11 mouse cellular contexts compared by ENCODE assay signal in the genomic region with DNA sequence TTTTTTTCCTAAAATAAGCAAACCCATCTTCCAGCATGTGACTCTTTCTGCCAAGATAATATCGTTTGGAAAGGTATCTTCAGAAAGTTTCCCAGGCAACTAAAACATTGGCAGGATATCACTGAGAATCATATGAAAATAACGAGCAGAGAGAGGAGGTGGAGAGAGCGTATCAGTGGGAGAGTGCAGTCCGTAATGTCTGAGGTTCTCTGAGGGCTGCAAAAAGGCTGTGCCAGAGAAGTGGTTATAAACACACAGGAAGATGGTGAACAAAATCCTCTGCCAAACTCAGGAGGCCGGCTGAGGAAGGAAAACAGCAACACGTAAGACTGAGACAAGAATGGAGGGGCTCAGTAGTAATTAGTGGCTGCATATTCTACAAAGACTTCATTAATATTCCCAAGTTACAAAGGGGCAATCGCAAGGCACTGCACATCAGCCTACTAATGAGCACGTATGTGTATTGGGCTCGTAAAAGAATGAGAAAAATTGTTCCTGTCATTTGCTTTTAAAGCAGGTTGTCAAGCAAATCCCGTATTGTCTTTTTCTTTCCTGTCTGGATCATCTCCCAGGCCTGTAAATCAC. TPM values are rescaled to one million over a fixed set of nuclear protein-coding genes. Genes with fewer than 3 reads are reported as not detected.
DNase-seq lines count a peak whose midpoint lies in the region; ATAC-seq lines count a peak whose summit lies in the region.
"Had no signal": no experiment of that assay in that cellular context is flagged by ENCODE, and none has a peak within 500 bp of the region (broad histone marks: within the 10 kb centered on the region; RNA-seq: fewer than 3 reads in every experiment).

No protein-coding gene starts in this region.

- no peak for ATAC-seq in embryonic facial prominence, embryonic 12.5 days (ENCODE audit: insufficient number of reproducible peaks, insufficient read depth, low FRiP score, low TSS enrichment)
- ATAC-seq in kidney, embryonic 15.5 days (replicated peaks; ENCODE audit: low FRiP score), result no peak
- peak; percentile 89 for ATAC-seq in forebrain, embryonic 11.5 days (replicated peaks; ENCODE audit: low FRiP score)
- ATAC-seq in midbrain, embryonic 16.5 days, result peak; percentile 51; the same call in 1 of the 2 replicates

- no peak overlapping the region for H3K9ac ChIP-seq in embryonic facial prominence, embryonic 12.5 days
- no peak overlapping the region for H3K9ac ChIP-seq in kidney, embryonic 15.5 days
- no peak overlapping the region for H3K9ac ChIP-seq in forebrain, embryonic 11.5 days (ENCODE audit: low read length)
- H3K9ac ChIP-seq in midbrain, embryonic 16.5 days (ENCODE audit: low read depth, low read length), result no peak overlapping the region

- H3K36me3 ChIP-seq in embryonic facial prominence, embryonic 12.5 days, result no peaks in the 10 kb centered on the region
- H3K36me3 ChIP-seq in embryonic facial prominence, embryonic 10.5 days (replicated peaks), result no peaks in the 10 kb centered on the region
- H3K36me3 ChIP-seq in kidney, embryonic 15.5 days, result no peaks in the 10 kb centered on the region
- no peaks in the 10 kb centered on the region for H3K36me3 ChIP-seq in forebrain, embryonic 11.5 days (ENCODE audit: control insufficient read depth, insufficient read depth, low read length)
- no peaks in the 10 kb centered on the region for H3K36me3 ChIP-seq in midbrain, embryonic 16.5 days (ENCODE audit: control insufficient read depth, insufficient read depth, low read length)

- peaks cover 11% of the 10 kb centered on the region for H3K4me1 ChIP-seq in embryonic facial prominence, embryonic 12.5 days
- H3K4me1 ChIP-seq in embryonic facial prominence, embryonic 10.5 days, result peaks cover 20% of the 10 kb centered on the region
- H3K4me1 ChIP-seq in kidney, embryonic 15.5 days, result peaks cover 16% of the 10 kb centered on the region
- H3K4me1 ChIP-seq in forebrain, embryonic 11.5 days (replicated peaks; ENCODE audit: control insufficient read depth, insufficient read depth, low read length), result peaks cover 7% of the 10 kb centered on the region; the same call in 1 of the 2 replicates
- peaks cover 6% of the 10 kb centered on the region; the same call in 1 of the 2 replicates for H3K4me1 ChIP-seq in midbrain, embryonic 16.5 days (ENCODE audit: control insufficient read depth, insufficient read depth, low read length)

- peak overlapping the region; percentile 7; the same call in 1 of the 2 replicates for H3K27ac ChIP-seq in embryonic facial prominence, embryonic 12.5 days
- H3K27ac ChIP-seq in embryonic facial prominence, embryonic 10.5 days (replicated peaks), result no peak overlapping the region
- H3K27ac ChIP-seq in kidney, embryonic 15.5 days, result peak overlapping the region; percentile 49
- no peak overlapping the region for H3K27ac ChIP-seq in forebrain, embryonic 11.5 days (ENCODE audit: low read depth, low read length)
- 0 out of 2 replicates have a peak overlapping the region, but pooled peaks have one; percentile 7 for H3K27ac ChIP-seq in midbrain, embryonic 16.5 days (ENCODE audit: low read length)

- no peak for DNase-seq in embryonic facial prominence, embryonic 10.5 days (ENCODE audit: low spot score)
- DNase-seq in kidney, postnatal 4 days, result no peak
- DNase-seq in forebrain, embryonic 11.5 days (ENCODE audit: low spot score), result no peak
- DNase-seq in adrenal gland, postnatal 14 days, result no peak
- DNase-seq in adrenal gland, adult (ENCODE audit: inconsistent age in 2 of 2, low spot score in 1 of 2), result no peak
- DNase-seq: cerebellum, adult 18-20 months; thymus, postnatal 36 days had no signal

- 47% methylated on average over 10 of the region's 10 CpGs for WGBS in embryonic facial prominence, embryonic 12.5 days
- 53% methylated on average over 10 of the region's 10 CpGs for WGBS in embryonic facial prominence, embryonic 10.5 days
- WGBS in kidney, embryonic 15.5 days, result 37% methylated on average over 10 of the region's 10 CpGs
- WGBS in forebrain, embryonic 11.5 days, result 27% methylated on average over 10 of the region's 10 CpGs
- WGBS in midbrain, embryonic 16.5 days, result 35% methylated on average over 10 of the region's 10 CpGs

- no peak overlapping the region for H3K4me2 ChIP-seq in embryonic facial prominence, embryonic 12.5 days (replicated peaks)
- H3K4me2 ChIP-seq in kidney, embryonic 15.5 days, result peak overlapping the region; percentile 23
- peak overlapping the region; percentile 12; the same call in 1 of the 2 replicates for H3K4me2 ChIP-seq in forebrain, embryonic 11.5 days (ENCODE audit: low read depth, low read length, severe bottlenecking)
- H3K4me2 ChIP-seq in midbrain, embryonic 16.5 days (ENCODE audit: low read length), result 0 out of 2 replicates have a peak overlapping the region, but pooled peaks have one; percentile 10

- no peak overlapping the region for H3K4me3 ChIP-seq in embryonic facial prominence, embryonic 12.5 days
- H3K4me3 ChIP-seq in embryonic facial prominence, embryonic 10.5 days, result no peak overlapping the region
- H3K4me3 ChIP-seq in kidney, embryonic 15.5 days (replicated peaks), result no peak overlapping the region
- no peak overlapping the region for H3K4me3 ChIP-seq in forebrain, embryonic 11.5 days (ENCODE audit: low read depth, low read length)
- no peak overlapping the region for H3K4me3 ChIP-seq in midbrain, embryonic 16.5 days (ENCODE audit: low read depth, low read length)
- H3K4me3 ChIP-seq: erythroblast, embryonic 14.5 days had no signal

- no peaks in the 10 kb centered on the region for H3K27me3 ChIP-seq in embryonic facial prominence, embryonic 12.5 days
- H3K27me3 ChIP-seq in embryonic facial prominence, embryonic 10.5 days (replicated peaks; ENCODE audit: low read depth, poor library complexity, severe bottlenecking), result no peaks in the 10 kb centered on the region
- no peaks in the 10 kb centered on the region for H3K27me3 ChIP-seq in kidney, embryonic 15.5 days
- H3K27me3 ChIP-seq in forebrain, embryonic 11.5 days (ENCODE audit: control insufficient read depth, insufficient read depth, low read length), result no peaks in the 10 kb centered on the region
- H3K27me3 ChIP-seq in midbrain, embryonic 16.5 days (ENCODE audit: control insufficient read depth, insufficient read depth, low read depth, low read length), result no peaks in the 10 kb centered on the region

- H3K9me3 ChIP-seq in embryonic facial prominence, embryonic 12.5 days, result no peaks in the 10 kb centered on the region
- no peaks in the 10 kb centered on the region for H3K9me3 ChIP-seq in embryonic facial prominence, embryonic 10.5 days
- no peaks in the 10 kb centered on the region for H3K9me3 ChIP-seq in kidney, embryonic 15.5 days (replicated peaks)
- no peaks in the 10 kb centered on the region for H3K9me3 ChIP-seq in forebrain, embryonic 11.5 days (ENCODE audit: control insufficient read depth, low read length)
- no peaks in the 10 kb centered on the region for H3K9me3 ChIP-seq in midbrain, embryonic 16.5 days (replicated peaks; ENCODE audit: control insufficient read depth, low read length, poor library complexity, severe bottlenecking)

RNA-seq across cellular contexts. Expression of a gene that starts 54.8 kb away (rescaled TPM):
- 31.4 and 32.5 TPM in 2 replicates for polyA plus RNA-seq in embryonic facial prominence, embryonic 12.5 days (2016; fragmentation: Nextera tagmentation; extraction: Ambion mirVana)
- polyA plus RNA-seq in embryonic facial prominence, embryonic 10.5 days (2016; fragmentation: Nextera tagmentation; extraction: Ambion mirVana), result 28.4 and 28.8 TPM in 2 replicates
- polyA plus RNA-seq in kidney, embryonic 15.5 days (2015; fragmentation: Nextera tagmentation; extraction: Ambion mirVana), result 33.0 and 36.8 TPM in 2 replicates
- polyA plus RNA-seq in forebrain, embryonic 11.5 days (2014; fragmentation: Nextera tagmentation; extraction: Ambion mirVana), result 32.3 and 34.6 TPM in 2 replicates
- 55.3 and 66.0 TPM in 2 replicates for polyA plus RNA-seq in midbrain, embryonic 16.5 days (2015; fragmentation: Nextera tagmentation; extraction: Ambion mirVana)
- 8.4 and 8.5 TPM in 2 replicates for total RNA-seq in adrenal gland, postnatal 14 days (2021)

Comparison
In these comparisons a context has a peak if more than half of its experiments do, and no peak if none do; other contexts are left out.
1. H3K27ac ChIP-seq: peak in embryonic facial prominence, embryonic 12.5 days (single experiment), kidney, embryonic 15.5 days (single experiment) and midbrain, embryonic 16.5 days (single experiment); none in embryonic facial prominence, embryonic 10.5 days (single experiment) and forebrain, embryonic 11.5 days (single experiment).
2. ATAC-seq: peak in forebrain, embryonic 11.5 days (single experiment) and midbrain, embryonic 16.5 days (single experiment); none in embryonic facial prominence, embryonic 12.5 days (single experiment) and kidney, embryonic 15.5 days (single experiment).